Mouse (Mus musculus): ENCODE results near the gene Lima1. TPM values are rescaled to one million over a fixed set of nuclear protein-coding genes. Genes with fewer than 3 reads are reported as not detected.

The Lima1 gene
- total RNA-seq, 4 experiments from 2014 or later, result 11.0 to 14.6 (median 13.1) TPM

DNA sequence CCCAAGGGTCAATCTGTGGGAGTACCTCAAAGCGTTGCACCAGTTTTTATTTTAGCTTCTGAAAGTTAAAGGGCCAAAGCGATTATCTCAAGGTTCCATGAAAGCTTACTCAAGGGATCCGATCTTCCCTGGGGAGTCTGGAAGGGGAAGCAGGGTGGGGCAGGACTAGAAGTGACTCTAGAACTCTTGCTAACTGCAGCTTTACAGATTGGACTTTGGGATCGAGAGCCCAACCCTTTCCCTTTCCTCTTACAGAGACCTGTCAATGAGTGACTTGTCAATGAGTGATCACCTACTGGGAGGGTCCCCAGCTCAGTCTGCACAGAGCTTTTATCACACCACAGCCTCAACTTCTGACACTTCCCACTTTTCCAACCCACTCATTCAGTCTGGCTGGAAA, 7.6 kb downstream of the Lima1 start:
- DNase-seq (ENCODE audit: low spot score in 2 of 2), result no peak

DNA sequence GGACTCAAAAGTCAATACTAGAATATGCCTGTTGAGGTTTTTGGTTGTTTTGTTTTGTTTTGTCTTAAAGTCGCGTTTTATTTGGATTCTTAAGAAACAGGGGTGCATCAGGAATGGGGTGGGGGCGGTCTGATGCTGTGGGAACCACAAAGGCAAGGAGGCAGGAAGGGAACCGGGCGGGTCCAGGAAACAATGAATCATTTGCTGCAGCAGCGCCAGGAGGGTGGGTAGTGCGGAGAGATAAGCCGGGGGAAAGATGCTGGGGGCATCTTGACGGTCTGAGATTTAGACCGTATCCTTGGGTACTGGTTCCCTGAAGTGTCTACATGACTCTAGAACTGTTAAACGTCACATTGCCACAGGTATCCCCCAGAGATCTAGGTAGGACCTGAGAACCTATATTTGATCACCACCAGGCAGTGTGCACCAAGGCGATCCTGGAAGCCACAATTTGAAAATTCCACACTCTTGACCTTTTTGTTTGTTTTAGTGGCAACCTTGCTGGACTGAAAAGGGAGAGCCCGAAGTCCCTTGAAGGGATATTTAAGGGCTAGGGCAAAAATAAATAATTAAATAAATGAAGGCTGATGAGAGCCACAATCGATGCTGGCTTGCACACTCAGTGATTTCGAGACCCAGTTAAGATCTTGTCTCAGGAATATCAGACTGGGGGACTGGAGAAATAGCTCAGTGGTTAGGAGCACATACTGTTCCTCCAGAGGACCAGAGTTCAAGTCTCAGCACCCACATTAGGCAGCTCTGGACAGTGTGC, 8.6 kb downstream of the Lima1 start:
- DNase-seq (ENCODE audit: low spot score in 2 of 2), result no peak

DNA sequence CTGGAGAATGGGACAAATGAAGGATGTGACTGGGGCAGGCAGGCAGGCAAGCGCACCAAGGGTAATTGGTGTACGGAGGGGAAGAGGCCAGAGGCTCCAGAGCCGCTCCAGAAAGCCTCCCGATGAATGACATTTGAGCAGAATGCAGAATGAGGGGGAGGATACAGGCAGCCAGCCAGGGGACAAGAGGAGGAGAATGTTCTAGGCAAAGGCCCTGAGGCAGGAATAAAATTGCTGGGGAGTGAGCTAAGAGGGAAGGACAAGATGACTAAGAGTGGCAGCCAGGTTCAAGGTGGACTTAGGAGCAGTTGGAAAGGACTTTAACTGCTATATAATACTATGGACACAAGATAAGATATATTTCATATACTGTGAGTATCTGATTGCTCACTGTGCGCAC, 9.3 kb downstream of the Lima1 start:
- DNase-seq (ENCODE audit: low spot score in 2 of 2), result peak; percentile 9 to 10

DNA sequence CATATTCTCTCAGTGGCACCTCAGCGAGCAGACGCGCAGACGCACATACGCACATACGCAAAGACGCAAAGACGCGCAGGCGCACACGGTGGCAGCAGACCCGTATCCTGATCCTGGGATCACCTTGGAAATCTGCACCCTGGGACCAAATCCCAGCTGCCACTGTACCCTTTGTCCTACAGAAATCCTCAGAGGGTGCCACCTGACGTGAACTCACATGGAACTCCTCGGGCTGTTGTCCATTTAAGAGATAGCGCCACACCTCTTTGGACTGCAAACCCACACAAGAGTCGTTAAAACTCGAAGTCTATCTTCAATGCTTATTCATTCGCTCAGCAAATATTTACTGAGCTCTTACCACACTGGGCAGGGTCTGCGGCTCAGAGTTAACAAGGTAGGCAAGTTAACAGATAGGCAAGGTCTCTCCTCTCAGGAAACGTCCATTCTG, 9.7 kb downstream of the Lima1 start:
- DNase-seq (ENCODE audit: low spot score in 2 of 2), result no peak

DNA sequence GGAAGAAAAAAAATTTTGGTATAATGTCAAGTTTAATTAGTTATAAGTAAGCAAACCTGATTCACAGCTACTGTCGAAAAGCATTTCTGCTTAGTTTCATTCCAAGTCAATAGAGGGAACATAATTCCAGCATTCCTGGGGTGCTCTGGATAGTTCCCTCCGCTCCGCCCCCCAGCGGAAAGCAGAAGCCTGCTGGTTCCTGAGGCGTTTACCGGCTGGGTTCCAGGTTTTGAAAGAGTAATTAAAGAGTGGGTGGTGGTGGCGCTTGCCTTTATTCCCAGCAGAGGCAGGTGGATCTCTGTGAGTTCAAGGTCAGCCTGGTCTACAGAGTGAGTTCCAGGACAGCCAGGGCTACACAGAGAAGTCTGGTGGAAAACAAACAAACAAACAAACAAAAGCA, 10.2 kb downstream of the Lima1 start:
- no peak for DNase-seq (ENCODE audit: low spot score in 2 of 2)

DNA sequence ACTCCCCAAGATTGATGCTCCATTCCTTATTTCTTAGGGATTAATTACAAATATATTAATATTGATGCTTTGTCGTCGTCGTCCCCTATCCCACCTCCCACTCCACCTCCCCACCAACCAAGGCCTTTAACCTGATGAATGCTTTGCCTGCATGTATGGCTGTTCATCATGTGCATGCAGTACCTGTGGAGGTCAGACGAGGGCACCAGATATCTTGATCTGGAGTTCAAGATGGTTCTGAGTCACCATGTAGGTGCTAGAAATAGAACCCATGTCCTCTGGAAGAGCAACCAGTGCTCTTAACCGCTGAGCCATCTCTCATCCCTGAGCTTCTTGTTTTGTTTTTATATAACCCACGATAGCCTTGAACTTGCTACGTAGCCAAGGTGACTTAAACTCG, 11.5 kb downstream of the Lima1 start:
- DNase-seq (ENCODE audit: low spot score in 2 of 2), result no peak

DNA sequence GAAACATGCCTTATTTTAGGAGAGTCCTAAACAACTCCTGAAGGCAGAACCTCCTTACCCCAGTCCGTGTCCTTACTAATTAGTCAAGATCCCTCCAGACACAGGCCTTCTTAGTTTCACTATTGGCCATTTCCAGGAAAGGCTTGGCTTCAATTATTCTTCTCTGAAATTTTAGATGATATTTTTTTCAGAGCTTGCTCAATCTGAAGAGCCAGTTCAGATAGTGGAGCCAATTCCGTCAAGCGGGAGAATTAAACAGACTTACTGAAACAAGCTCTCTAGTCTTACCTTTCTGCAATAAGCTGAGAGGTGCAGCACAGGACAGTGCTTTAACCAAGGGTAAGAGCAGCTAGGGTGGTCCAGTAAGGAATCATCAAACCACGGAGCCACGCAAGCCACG, 11.9 kb downstream of the Lima1 start:
- DNase-seq (ENCODE audit: low spot score in 2 of 2), result no peak

DNA sequence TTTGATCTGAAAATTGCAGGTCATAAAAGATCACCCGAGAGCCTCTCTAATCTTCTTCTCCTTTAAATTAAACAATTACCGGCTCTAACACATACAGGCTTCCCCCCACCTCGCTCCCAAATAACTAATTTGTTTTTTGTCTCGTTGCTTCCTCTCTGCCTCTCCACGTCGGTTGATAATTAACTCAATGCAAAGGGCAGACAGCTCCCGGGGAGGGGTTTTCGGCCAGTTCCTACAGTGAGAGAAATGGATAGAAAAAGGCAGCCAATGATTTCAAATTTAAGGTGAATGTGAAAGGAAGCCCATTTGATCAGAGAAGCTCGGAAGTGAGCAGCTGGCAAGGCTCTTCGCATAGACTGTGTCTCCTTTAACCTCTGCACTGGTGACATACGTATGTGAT, 12.8 kb downstream of the Lima1 start:
- no peak for DNase-seq (ENCODE audit: low spot score in 2 of 2)

DNA sequence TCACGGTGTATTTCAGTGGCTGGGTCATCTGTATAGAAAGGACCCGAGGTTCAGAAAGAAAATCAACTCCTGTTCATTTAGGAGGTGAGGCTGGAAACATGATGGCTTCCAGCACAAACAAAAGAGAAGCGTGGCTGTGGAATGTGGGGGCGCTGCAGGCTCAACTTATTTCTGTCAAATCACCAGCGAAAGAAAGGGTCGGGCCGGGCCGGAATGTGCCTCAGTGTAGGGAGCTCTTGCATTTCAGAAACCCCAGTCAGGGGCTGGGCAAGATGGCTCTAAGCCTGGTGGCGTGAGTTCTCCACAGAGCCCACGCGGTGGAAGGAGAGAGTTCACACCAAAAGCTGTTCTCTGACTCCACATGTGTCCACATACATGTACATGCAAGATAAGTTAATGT, 13.3 kb downstream of the Lima1 start:
- no peak for DNase-seq (ENCODE audit: low spot score in 2 of 2)

DNA sequence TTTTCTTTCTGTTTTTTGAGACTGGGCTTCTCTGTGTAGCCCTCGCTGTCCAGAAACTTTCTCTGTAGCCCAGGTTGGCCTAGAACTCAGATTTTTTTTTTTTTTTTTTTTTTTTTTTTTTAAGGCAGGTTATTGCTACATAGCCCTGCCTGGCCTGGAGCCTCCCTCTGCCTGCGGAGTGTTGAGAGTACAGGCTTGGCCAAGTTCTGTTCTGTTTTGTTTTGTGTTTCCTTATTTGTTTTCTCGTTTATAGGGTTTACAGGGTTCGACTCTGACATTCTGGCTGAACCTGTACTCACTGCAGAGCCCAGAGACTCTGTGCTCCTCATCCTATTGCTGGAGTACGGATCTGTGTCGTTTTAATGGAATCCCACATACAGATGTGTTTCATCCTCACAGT, 13.7 kb downstream of the Lima1 start:
- no peak for DNase-seq (ENCODE audit: low spot score in 2 of 2)

DNA sequence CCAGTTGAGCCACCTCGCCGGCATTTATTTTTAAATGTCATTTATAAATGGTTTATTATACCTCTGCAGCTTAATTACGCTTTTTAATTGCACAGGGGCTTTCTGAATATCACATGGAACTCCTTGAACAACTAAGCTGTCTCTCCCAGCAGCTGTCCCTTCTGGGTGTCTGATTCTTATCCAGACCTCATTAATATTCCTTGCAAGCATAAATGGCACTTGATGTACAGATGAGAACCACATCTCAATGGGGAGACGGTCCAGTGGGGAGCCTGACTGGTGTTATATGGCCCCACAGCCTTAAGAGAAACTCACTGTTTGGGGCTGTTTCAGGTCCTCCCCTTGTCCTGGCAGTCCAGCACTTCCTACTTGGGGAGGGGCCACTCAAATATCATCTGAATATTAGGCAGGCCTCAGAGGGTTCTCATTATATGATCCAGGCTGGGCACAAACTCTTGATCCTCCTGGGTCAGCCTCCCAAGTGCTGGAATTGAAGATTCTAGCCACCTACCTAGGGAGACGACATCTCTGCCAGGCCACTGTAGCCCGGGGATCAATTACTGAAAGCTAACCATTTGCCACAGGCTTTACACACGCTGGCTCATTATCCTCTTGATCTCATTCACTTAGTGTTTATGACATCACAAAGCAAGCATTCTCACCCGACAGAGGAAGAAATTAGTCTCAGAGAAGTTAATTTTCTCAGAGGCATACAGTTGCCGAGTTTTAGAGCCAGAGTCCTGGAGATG, 15.4 kb downstream of the Lima1 start:
- no peak for DNase-seq (ENCODE audit: low spot score in 2 of 2)

DNA sequence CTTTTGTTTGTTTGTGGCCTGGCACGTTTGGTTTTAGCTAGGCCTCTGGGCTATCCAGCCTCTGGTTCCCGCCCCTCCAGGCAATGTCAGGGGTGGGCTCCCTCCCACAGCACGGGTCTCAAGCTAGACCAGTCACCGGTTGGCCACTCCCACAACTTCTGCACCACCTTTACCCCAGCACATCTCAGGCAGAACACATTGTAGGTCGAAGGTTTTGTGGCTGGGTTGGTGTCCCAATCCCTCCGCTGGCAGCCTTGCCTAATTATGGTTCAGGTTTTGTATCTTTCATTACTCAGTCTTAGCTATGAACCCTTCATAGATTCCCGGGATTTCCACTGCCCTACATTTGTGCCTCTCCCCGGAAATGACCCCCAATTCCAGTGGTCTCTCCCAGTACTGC, 17.8 kb downstream of the Lima1 start:
- no peak for DNase-seq (ENCODE audit: low spot score in 2 of 2)

DNA sequence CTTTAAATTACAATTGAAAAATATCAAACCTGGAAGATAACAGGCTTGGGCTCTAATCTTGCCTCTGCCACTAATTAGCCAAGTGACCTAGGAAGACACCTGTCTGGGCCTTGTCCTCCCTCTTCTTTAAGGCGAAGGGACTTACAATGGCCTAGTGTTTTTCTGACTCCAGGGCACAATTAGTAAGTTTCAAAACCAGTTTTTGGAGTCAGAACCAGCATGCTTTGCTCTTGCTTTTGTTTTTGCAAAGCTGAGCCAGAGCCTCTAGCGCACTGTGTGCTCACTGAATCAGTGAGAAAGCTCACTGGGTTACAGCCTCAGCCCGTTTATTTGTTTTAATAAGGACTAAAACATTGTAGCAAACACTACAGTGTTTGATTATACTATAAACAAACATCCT, 20.1 kb downstream of the Lima1 start:
- DNase-seq (ENCODE audit: low spot score in 2 of 2), result no peak

DNA sequence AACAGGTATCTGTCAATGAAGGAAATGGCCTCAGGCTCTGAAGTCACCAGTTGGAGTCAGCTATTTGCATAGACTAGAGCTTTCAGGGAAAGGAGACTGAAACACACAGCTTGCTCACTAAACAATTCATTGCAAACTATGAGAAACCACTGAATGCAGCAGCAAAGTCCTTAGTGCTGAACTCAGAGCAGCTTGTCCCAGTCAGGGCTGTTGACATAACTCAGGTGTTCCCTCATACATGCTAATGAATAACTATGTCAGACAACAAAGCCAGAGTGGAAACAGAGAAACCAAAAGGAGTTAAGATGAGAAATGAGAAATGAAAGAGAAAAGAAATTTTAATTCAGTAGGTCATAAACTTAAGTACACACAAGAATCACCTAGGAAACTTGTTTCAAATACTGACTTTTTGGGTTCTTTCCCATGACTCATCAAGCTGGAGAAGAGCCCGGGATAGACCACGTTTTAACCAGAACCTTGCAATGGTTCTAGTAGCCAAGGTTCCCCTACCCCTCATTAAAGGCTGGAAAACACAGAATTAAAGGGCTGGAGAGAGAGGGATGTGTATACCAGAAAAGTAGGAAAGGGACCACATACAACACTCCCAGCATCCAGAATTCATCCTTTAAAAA, 22.5 kb downstream of the Lima1 start:
- DNase-seq (ENCODE audit: low spot score in 2 of 2), result no peak

DNA sequence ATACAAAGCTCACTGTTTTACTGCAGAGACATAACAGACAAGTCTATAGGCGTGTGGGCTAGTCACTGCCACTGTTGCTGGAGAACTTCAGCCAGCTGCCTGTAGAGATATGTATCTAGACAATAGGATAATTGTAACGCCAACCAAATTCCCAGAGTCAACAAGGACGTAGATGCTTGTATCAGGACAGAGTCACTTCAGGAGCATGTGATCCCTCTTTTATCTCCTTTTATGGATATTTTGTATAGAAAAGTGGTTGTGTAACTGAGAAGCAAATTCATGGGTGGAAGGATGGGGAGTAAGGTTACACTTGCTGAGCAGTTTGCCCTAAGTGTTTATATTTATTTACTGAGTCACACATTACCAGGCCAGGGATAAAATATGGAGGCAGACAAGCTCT, 25.0 kb downstream of the Lima1 start:
- DNase-seq (ENCODE audit: low spot score in 2 of 2), result no peak

DNA sequence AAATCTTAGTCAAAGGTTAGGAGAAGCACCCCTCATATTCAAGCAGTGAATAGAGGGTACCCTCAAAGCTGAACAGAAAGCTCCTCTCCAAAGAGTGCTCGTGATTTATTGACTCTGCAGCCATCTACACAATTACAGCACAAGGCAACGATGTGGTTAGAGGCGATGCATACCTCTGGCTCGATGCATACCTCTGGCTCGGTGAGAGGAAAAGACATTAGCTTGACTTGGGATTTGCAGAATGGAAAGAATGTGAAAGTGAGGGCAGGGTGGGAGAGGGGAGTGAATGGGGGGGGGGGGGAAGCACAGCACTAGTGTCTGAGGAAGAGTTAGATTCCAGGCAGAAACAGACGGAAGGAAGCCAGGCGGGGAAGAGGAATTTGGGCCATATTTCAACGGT, 27.3 kb downstream of the Lima1 start:
- no peak for DNase-seq (ENCODE audit: low spot score in 2 of 2)

DNA sequence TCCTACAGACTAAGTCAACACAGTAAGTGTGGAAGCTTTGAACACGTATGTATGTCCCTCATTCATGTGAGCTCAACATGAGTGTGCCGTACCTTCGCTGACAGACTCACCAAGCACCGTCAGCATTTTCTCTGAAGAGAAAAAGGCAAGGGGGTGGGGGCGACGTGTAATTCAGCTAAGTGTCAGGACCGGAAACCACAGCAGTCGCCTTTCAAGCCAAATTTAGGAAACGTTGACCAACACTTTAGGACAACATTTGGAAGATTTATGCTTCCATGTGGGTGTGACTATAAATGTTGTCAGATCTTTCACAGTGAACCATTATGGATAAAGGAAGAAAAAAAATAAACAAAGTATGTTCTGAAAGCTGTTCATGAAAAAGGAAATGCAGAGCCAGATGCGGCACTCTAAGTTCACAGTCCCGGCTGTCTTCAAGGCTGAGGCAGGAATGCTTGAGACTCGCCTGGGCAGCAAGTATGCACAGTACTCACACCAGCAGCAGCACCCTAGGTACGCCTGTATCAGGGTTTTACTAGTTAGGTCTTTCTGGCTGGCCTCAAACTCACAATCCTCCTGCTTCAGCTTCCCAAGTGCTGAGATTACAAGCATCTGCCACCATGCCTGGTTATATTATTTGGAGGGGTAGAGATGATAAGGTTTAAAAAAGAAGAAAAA, 27.9 kb downstream of the Lima1 start:
- no peak for DNase-seq (ENCODE audit: low spot score in 2 of 2)

DNA sequence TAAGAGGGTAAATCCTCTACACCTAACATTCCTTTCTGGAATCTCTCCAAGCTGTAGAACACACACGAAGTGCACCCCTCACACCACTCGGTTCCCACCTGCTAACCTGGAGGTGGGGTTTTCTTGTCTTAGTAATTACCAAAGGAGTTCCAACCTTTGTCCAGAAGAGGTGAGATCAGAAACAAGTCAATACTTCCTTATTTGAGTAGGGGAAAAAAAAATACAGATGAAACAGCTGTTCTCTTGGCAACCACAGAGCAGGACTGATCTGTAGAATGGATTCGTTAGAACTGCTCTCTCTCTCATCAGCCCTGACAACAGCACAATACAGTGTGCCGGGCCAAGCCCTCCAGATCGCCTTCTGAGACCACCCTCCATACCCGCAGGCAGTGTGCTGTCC, 28.6 kb downstream of the Lima1 start:
- DNase-seq (ENCODE audit: low spot score in 2 of 2), result no peak

DNA sequence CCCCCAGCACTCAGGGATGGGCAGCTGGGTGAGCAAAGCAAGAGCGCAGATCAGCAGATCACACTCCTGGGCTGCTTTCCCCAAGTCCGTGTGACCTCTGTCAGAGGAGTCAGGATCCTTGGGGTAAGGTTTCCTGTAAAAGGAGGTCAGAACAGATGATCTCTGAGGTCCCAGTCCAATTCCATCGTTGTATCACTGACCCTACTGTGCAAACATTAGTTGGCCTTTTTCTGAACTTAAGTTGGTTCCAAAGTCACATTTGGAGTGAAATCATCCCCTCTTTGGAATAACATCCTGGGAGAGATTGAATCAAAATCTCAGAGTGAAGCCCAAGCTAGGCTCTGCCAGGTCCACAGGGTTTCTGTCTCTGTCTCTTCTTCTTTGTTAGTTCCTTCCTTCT, 31.4 kb downstream of the Lima1 start:
- no peak for DNase-seq (ENCODE audit: low spot score in 2 of 2)

DNA sequence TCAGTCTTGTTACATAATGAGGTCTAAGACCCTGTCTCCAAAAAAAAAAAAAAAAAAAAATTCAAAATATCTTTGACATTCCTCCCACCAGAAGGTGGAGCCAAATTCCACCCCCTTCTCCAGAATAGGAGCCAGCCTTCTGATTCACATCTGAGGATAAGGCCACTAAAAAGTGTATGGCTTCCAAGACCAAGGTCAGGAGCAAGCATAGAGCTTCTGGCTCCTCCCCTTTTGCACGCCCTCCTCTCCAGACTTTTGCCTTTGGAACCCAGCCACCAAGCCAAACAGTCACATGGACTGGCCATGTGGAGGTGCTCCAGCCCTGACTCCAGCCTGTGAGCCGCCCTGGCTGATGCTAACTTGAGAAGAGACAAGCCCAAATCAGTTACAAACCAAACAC, 35.3 kb downstream of the Lima1 start:
- DNase-seq (ENCODE audit: low spot score in 2 of 2), result no peak

DNA sequence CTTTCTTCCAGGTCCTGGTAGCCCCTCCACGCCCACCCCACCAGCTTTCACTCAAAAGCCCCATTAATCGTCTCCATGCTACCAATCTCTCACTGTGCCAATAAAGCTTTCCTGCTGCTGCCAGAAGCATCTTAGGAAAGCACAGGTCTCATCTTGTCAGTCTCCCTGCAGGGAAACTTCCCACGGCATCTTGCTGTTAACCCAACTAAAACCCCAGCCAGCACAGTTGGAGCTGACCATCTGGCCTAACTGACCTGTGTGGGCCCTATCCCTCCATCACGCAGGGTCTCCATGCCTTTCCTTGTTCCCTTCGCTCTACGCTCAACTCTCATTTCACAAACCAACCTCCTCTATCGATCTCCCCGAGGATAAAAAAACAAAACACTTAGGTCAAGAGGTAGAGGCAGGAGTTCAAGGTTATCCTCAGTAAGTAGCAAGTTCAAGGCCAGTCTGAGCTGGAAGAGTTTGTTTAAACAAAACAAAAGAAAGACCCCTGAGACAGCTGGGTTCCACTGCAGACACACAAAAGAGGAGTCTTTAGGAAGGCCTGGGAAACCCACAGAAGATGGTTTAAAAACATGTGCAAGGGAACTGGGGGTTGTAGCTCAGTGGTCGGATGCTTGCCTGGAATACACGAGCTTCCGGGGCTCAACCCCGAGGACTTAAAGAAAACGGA, 36.0 kb downstream of the Lima1 start:
- DNase-seq (ENCODE audit: low spot score in 2 of 2), result no peak
